In genomic region chr5:103412020-103412747, GRCm38 (mm10) we compare ENCODE assay signal across 30 mouse cellular contexts. TPM values are rescaled to one million over a fixed set of nuclear protein-coding genes. Genes with fewer than 3 reads are reported as not detected.
DNase-seq lines count a peak whose midpoint lies in the region; ATAC-seq and TF ChIP-seq lines count a peak whose summit lies in the region.
"Had no signal": no experiment of that assay in that cellular context is flagged by ENCODE, and none has a peak within 500 bp of the region (broad histone marks: within the 10 kb centered on the region; RNA-seq: fewer than 3 reads in every experiment).

No protein-coding gene starts in this region.

- H3K27me3 ChIP-seq in intestine, postnatal 0 days (replicated peaks; ENCODE audit: control insufficient read depth, insufficient read depth, low read length), result no peaks in the 10 kb centered on the region
- no peaks in the 10 kb centered on the region for H3K27me3 ChIP-seq in midbrain, embryonic 14.5 days (ENCODE audit: control insufficient read depth, insufficient read depth, low read length)
- H3K27me3 ChIP-seq: hindbrain, embryonic 12.5 days; limb, embryonic 13.5 days; lung, embryonic 15.5 days; neural tube, embryonic 12.5 days had no signal

- WGBS in intestine, postnatal 0 days, result 50% methylated on average over 10 of the region's 10 CpGs
- 46% methylated on average over 10 of the region's 10 CpGs for WGBS in midbrain, embryonic 14.5 days

- no peaks in the 10 kb centered on the region for H3K9me3 ChIP-seq in intestine, postnatal 0 days (ENCODE audit: control insufficient read depth)
- H3K9me3 ChIP-seq in midbrain, embryonic 14.5 days (ENCODE audit: control insufficient read depth, low read length), result no peaks in the 10 kb centered on the region
- H3K9me3 ChIP-seq: hindbrain, embryonic 12.5 days; limb, embryonic 13.5 days; lung, embryonic 15.5 days; neural tube, embryonic 12.5 days had no signal

- no peak overlapping the region for H3K4me2 ChIP-seq in intestine, postnatal 0 days (replicated peaks; ENCODE audit: low read depth)
- H3K4me2 ChIP-seq in midbrain, embryonic 14.5 days (ENCODE audit: low read length), result no peak overlapping the region
- H3K4me2 ChIP-seq: heart, embryonic 11.5 days; hindbrain, embryonic 12.5 days; limb, embryonic 13.5 days; liver, embryonic 11.5 days; lung, embryonic 15.5 days; midbrain, embryonic 11.5 days; neural tube, embryonic 12.5 days had no signal

- H3K36me3 ChIP-seq in intestine, postnatal 0 days (ENCODE audit: control insufficient read depth, insufficient read depth), result no peaks in the 10 kb centered on the region
- no peaks in the 10 kb centered on the region for H3K36me3 ChIP-seq in midbrain, embryonic 14.5 days (ENCODE audit: control insufficient read depth, insufficient read depth, low read length)
- H3K36me3 ChIP-seq: G1E; hindbrain, embryonic 12.5 days; limb, embryonic 13.5 days; lung, embryonic 15.5 days; neural tube, embryonic 12.5 days had no signal

- DNase-seq in heart, adult 11 months, result peak; percentile 29
- DNase-seq in heart, postnatal 14 days, result no peak
- peak; percentile 21 for DNase-seq in urinary bladder, postnatal 14 days (ENCODE audit: low spot score)
- no peak for DNase-seq in urinary bladder, adult 2 months (ENCODE audit: low spot score)
- no peak for DNase-seq in midbrain, embryonic 14.5 days
- no peak for DNase-seq in right cerebral cortex, adult 2 months (ENCODE audit: low spot score in 2 of 2)
- DNase-seq in right cerebral cortex, adult 18-20 months, result no peak
- DNase-seq: adrenal gland, adult 8-10 months; cerebellum, adult 8-10 months; cerebellum, postnatal 25 days; gastrocnemius, postnatal 36 days; kidney, adult 11 months; kidney, postnatal 36 days; lung, postnatal 36 days; right cerebral cortex, postnatal 14 days; thymus, adult 2 months; thymus, postnatal 36 days had no signal

- no peak overlapping the region for H3K4me3 ChIP-seq in intestine, postnatal 0 days (ENCODE audit: low read depth, low read length)
- H3K4me3 ChIP-seq in midbrain, embryonic 14.5 days (replicated peaks; ENCODE audit: low read depth, low read length), result no peak overlapping the region
- H3K4me3 ChIP-seq: hindbrain, embryonic 12.5 days; layer of hippocampus, adult 2 months; limb, embryonic 13.5 days; lung, embryonic 15.5 days; myocyte; neural tube, embryonic 12.5 days had no signal

- ATAC-seq in intestine, postnatal 0 days, result peak; percentile 53; the same call in 1 of the 2 replicates
- no peak for ATAC-seq in midbrain, embryonic 14.5 days (ENCODE audit: low FRiP score, low TSS enrichment)
- ATAC-seq: forebrain, embryonic 14.5 days; hindbrain, postnatal 0 days had no signal

- no peaks in the 10 kb centered on the region for H3K4me1 ChIP-seq in intestine, postnatal 0 days (replicated peaks; ENCODE audit: control insufficient read depth, insufficient read depth, low read length)
- H3K4me1 ChIP-seq in midbrain, embryonic 14.5 days (ENCODE audit: control insufficient read depth, insufficient read depth, low read length), result no peaks in the 10 kb centered on the region
- H3K4me1 ChIP-seq: hindbrain, embryonic 12.5 days; limb, embryonic 13.5 days; lung, embryonic 15.5 days; neural tube, embryonic 12.5 days had no signal

- H3K27ac ChIP-seq in intestine, postnatal 0 days (ENCODE audit: low read depth, low read length), result no peak overlapping the region
- H3K27ac ChIP-seq in midbrain, embryonic 14.5 days (replicated peaks; ENCODE audit: low read depth, low read length), result no peak overlapping the region
- H3K27ac ChIP-seq: hindbrain, embryonic 12.5 days; hindbrain, postnatal 0 days; layer of hippocampus, adult 2 months; limb, embryonic 13.5 days; lung, embryonic 15.5 days; neural tube, embryonic 12.5 days had no signal

- no peak for TF ChIP-seq CTCF in intestine, postnatal 0 days (IDR thresholded peaks at IDR 0.05; ENCODE audit: low read depth)

- H3K9ac ChIP-seq in intestine, postnatal 0 days (ENCODE audit: low read depth, low read length), result no peak overlapping the region
- no peak overlapping the region for H3K9ac ChIP-seq in midbrain, embryonic 14.5 days (replicated peaks; ENCODE audit: low read length)
- H3K9ac ChIP-seq: hindbrain, embryonic 12.5 days; limb, embryonic 13.5 days; lung, embryonic 15.5 days; neural tube, embryonic 12.5 days had no signal

- intact Hi-C loops in heart, postnatal 14 days (cut with DNase I), result no loop called here

RNA-seq across cellular contexts. Expression of gene Ptpn13, which starts 12.8 kb away (rescaled TPM):
- 10 to 100 TPM in 1 of 2 experiments, 1 to 10 TPM in 1; 8.5 to 10.7 TPM for total RNA-seq in heart, postnatal 14 days (2021)
- polyA plus RNA-seq in urinary bladder, adult 2 months (2012; rRNA removed), result 37.8 and 42.2 TPM in 2 replicates
- polyA plus RNA-seq in intestine, postnatal 0 days (2015; fragmentation: Nextera tagmentation; extraction: Ambion mirVana), result 0.90 and 1.3 TPM in 2 replicates
- polyA plus RNA-seq in midbrain, embryonic 14.5 days (2014; fragmentation: Nextera tagmentation; extraction: Ambion mirVana), result 5.4 and 8.7 TPM in 2 replicates
- polyA plus RNA-seq: G1E had no signal

Comparison
In these comparisons a context has a peak if more than half of its experiments do, and no peak if none do; other contexts are left out.
1. DNase-seq: peak in heart, adult 11 months (single experiment) and urinary bladder, postnatal 14 days (single experiment); none in heart, postnatal 14 days (0 of 2), urinary bladder, adult 2 months (single experiment), midbrain, embryonic 14.5 days (single experiment), right cerebral cortex, adult 2 months (0 of 2) and right cerebral cortex, adult 18-20 months (single experiment).